Mouse (Mus musculus): ENCODE data around the gene Arl2bp.

The Arl2bp gene

GRCm38 (mm10) chr8:94666456-94667308 is at the start of gene Arl2bp:
Arl2bp (plus strand) TSS chr8:94666600.
- peak; percentile 92 for DNase-seq (ENCODE audit: extremely low spot score, low spot score)

- no peak for DNase-seq (ENCODE audit: extremely low spot score, low spot score)
Measured at GRCm38 (mm10) chr8:94624885-94625284, 41.5 kb upstream of the Arl2bp start.

- DNase-seq (ENCODE audit: extremely low spot score, low spot score), result no peak
Measured at GRCm38 (mm10) chr8:94633564-94634194, 32.7 kb upstream of the Arl2bp start.

- no peak for DNase-seq (ENCODE audit: extremely low spot score, low spot score)
Measured at GRCm38 (mm10) chr8:94634211-94634610, 32.2 kb upstream of the Arl2bp start.

GRCm38 (mm10) chr8:94641183-94641582 is 25.2 kb upstream of the Arl2bp start:
- DNase-seq (ENCODE audit: extremely low spot score, low spot score), result no peak

- no peak for DNase-seq (ENCODE audit: extremely low spot score, low spot score)
Measured at GRCm38 (mm10) chr8:94641938-94642337, 24.5 kb upstream of the Arl2bp start.

- no peak for DNase-seq (ENCODE audit: extremely low spot score, low spot score)
Measured at GRCm38 (mm10) chr8:94645202-94645601, 21.2 kb upstream of the Arl2bp start.

GRCm38 (mm10) chr8:94646165-94646564 is 20.2 kb upstream of the Arl2bp start:
- no peak for DNase-seq (ENCODE audit: extremely low spot score, low spot score)

GRCm38 (mm10) chr8:94649496-94649895 is 16.9 kb upstream of the Arl2bp start:
- no peak for DNase-seq (ENCODE audit: extremely low spot score, low spot score)

GRCm38 (mm10) chr8:94652951-94653350 is 13.4 kb upstream of the Arl2bp start:
- DNase-seq (ENCODE audit: extremely low spot score, low spot score), result no peak

- no peak for DNase-seq (ENCODE audit: extremely low spot score, low spot score)
Measured at GRCm38 (mm10) chr8:94654994-94655393, 11.4 kb upstream of the Arl2bp start.

- DNase-seq (ENCODE audit: extremely low spot score, low spot score), result no peak
Measured at GRCm38 (mm10) chr8:94658031-94658430, 8.4 kb upstream of the Arl2bp start.

- DNase-seq (ENCODE audit: extremely low spot score, low spot score), result no peak
Measured at GRCm38 (mm10) chr8:94660418-94660817, 6.0 kb upstream of the Arl2bp start.

GRCm38 (mm10) chr8:94664722-94665121 is 1.7 kb upstream of the Arl2bp start:
- DNase-seq (ENCODE audit: extremely low spot score, low spot score), result no peak

- no peak for DNase-seq (ENCODE audit: extremely low spot score, low spot score)
Measured at GRCm38 (mm10) chr8:94674384-94674783, 8.0 kb downstream of the Arl2bp start.

- DNase-seq (ENCODE audit: extremely low spot score, low spot score), result no peak
Measured at GRCm38 (mm10) chr8:94675923-94676322, 9.5 kb downstream of the Arl2bp start.

GRCm38 (mm10) chr8:94678582-94678981 is 12.2 kb downstream of the Arl2bp start:
- no peak for DNase-seq (ENCODE audit: extremely low spot score, low spot score)

GRCm38 (mm10) chr8:94680414-94680813 is 14.0 kb downstream of the Arl2bp start:
- DNase-seq (ENCODE audit: extremely low spot score, low spot score), result no peak

- DNase-seq (ENCODE audit: extremely low spot score, low spot score), result no peak
Measured at GRCm38 (mm10) chr8:94682732-94683524, 16.5 kb downstream of the Arl2bp start.

- DNase-seq (ENCODE audit: extremely low spot score, low spot score), result no peak
Measured at GRCm38 (mm10) chr8:94684287-94684686, 17.9 kb downstream of the Arl2bp start.

GRCm38 (mm10) chr8:94685953-94686352 is 19.6 kb downstream of the Arl2bp start:
- no peak for DNase-seq (ENCODE audit: extremely low spot score, low spot score)

- DNase-seq (ENCODE audit: extremely low spot score, low spot score), result no peak
Measured at GRCm38 (mm10) chr8:94694701-94695100, 28.3 kb downstream of the Arl2bp start.
